Mouse (Mus musculus): ENCODE results near the gene Cox14.
"Not testable (repeated sequence)": the region's sequence is repeated elsewhere in the genome, so short reads cannot be mapped to it uniquely, and the experiment has no call there.

Gene Cox14

DNA sequence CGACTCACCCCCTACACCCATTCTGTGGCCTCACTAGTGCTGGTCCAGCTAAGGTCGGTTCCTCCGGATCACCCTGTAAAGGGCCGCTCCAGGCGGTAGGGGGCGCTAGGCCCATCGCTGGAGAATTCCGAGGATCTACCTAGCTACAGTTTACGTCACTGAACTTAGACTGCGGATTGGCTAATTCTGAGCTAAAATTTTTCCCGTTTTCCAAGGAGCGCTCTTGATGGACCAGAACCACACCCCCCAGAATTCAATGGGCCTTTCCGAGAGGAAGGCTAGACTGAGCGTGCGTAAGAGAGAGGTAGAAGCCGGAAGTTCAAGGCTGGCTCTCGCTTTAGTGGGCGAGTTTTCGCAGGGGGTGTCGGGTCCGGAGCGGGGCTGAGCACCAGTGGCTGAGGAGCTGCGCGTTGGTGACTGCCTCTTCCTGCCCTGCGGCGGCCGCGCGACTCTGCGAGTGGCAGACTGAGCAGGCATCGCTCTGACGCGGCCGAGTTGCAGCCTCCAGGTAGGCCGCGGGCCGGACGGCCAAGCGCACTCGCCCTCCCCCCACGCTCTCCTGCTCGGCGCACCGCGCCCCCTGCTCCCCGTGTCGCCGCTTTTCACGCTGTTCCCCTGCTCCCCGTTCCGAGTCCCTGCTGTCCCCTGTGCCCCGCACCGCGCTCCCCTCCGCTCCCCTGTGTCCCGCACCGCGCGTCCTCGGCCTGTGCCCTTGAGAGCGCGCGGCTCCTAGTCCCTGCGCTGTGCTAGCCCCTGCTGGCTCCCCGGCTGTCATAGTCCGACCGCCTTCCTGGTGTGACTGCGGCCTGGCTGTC, at the start of gene Cox14:
TSS of gene Cox14 (plus strand) at position 278 of the 815 bp plus-strand sequence.
- in situ Hi-C loops (cut with MboI, MseI): loop anchor here in 1 of 2 experiments (5.0 kb wide), 1 partner anchor 47 kb away; the partner anchor contains the start of gene Cers5

DNA sequence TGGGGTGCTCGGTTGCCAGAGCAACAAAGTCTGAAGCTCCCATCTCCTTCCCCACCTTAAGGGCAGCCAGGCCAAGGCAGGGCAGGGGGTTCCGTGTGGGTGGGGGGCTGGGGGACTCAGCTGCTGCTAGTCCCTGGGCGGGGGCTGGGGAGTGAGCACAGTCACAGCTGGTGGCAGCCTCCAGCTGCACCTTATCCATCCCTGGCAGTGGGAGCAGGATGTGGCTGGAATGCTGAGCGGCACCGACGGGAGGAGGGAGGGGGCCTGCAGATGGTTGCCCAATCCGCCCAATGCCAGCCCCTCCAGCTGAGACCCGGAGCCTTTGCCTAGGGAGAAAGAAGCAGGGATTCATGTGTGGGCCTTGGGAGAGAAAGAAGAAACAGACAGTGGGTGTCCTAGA, 48.3 kb upstream of the Cox14 start:
- in situ Hi-C loops (cut with MboI, MseI): loop anchor here in 1 of 2 experiments (10.0 to 25.0 kb wide), 2 partner anchors 182 to 1185 kb away; partner anchors contain the start of gene Scn8a

DNA sequence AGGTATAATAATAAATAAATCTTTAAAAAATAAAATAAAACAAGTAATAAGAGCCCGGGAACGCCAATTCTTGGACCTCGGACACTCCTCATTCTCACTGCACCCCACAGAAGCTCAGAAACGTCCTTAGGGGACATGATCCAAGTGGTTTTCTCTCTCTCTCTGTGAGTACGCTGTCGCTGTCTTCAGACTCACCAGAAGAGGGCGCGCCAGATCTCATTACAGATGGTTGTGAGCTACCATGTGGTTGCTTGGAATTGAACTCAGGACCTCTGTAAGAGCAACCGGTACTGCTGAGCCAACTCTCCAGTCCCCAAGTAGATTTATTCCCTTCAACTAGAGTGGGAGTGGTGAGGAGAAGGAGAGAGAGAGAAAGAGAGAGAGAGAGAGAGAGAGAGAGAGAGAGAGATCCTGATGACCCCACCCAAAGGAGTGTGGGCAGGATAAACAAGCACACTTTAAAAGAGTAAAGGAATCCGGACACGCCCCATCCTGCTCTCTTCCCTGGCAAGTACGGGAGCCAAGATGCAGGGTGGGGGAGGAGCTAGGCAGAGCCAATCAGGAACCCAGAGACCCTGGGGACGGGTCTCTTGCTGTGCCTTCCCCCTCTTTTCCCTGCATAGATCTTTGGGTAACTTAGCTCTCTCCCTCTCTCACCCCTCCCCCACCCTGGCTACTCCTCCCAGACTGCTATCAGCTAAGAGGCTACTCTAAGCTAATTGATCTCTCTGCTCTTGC, 47.2 kb upstream of the Cox14 start:
- in situ Hi-C loops (cut with MboI, MseI): loop anchor here in 1 of 2 experiments (10.0 to 25.0 kb wide), 2 partner anchors 183 to 1184 kb away; partner anchors contain the start of gene Scn8a

DNA sequence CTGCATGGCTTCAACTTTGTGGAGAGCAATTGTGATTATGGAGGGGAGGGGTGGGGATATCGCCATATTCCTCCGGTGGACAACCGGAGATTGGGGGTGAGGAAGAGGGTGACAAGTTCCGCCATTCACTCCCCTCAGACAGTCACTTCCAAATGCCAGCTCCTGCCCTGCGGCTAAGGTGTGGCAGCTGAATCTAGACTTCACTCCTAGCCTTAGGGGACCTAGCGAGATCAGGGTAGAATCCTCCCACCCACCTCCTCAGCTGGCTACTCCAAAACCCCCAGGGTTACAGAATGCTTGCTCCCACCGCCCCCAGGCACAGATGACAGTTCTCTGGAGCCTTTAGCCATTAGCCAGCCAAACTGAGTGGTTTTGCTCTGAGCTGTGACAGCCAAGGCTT, 46.4 kb upstream of the Cox14 start:
- in situ Hi-C loops (cut with MboI, MseI): loop anchor here in 1 of 2 experiments (10.0 to 25.0 kb wide), 2 partner anchors 184 to 1183 kb away; partner anchors contain the start of gene Scn8a

- in situ Hi-C loops (cut with MboI, MseI): loop anchor here in 1 of 2 experiments (25.0 kb wide), 1 partner anchor 1179 kb away; the partner anchor contains the start of gene Scn8a
Observed at GRCm38 (mm10) chr15:99682880-99683279, 42.5 kb upstream of the Cox14 start.

DNA sequence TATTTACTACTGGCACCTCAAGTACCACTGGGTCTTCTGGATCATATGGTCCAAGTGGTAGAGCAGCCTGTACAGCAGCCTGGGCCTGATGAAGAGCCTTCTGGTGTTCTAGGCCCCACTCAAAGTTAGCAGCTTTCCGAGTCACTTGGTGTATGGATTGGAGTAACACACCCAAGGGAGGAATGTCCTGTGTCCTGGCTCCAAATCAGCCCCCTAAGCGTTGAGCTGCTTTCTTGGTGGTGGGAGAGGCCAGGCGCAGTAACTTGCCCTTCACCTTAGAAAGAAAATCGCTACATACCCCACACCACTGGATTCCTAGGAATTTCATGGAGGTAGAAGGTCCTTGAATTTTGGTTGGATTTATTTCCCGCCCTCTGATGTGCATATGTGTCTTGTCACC, 41.3 kb upstream of the Cox14 start:
- in situ Hi-C loops (cut with MboI, MseI): loop anchor here in 1 of 2 experiments (25.0 kb wide), 1 partner anchor 1178 kb away; the partner anchor contains the start of gene Scn8a

GRCm38 (mm10) chr15:99688712-99689111, 36.7 kb upstream of the Cox14 start:
- in situ Hi-C loops (cut with MboI, MseI): loop anchor here in 1 of 2 experiments (25.0 kb wide), 1 partner anchor 1174 kb away; the partner anchor contains the start of gene Scn8a

DNA sequence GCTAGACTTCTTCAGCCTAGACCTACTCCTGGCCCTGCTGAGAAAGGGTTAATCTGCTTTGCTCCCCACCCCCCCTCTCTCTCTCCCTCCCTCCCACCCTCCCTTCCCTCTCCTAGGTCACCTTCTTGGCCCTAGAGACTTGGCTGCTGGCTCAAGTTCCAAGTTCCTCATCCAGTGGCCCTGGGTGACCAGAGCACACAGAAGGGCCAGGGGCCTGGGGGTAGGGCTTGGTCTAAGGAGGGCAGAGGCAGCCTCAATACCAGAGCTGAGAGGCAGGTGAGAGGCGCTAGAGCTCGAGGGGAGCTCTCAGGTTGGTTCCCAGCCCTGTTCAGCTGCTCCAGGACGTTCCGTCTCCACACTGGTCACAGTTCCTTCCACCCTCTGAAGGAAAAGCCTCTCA, 34.5 kb upstream of the Cox14 start:
- in situ Hi-C loops (cut with MboI, MseI): loop anchor here in 1 of 2 experiments (25.0 kb wide), 1 partner anchor 1171 kb away; the partner anchor contains the start of gene Scn8a

- in situ Hi-C loops (cut with MboI, MseI): loop anchor here in 1 of 2 experiments (25.0 kb wide), 1 partner anchor 1170 kb away; the partner anchor contains the start of gene Scn8a
Observed at GRCm38 (mm10) chr15:99691976-99692375, 33.4 kb upstream of the Cox14 start.

- in situ Hi-C loops (cut with MboI, MseI): loop anchor here in 1 of 2 experiments (25.0 kb wide), 1 partner anchor 1165 kb away; the partner anchor contains the start of gene Scn8a
Observed at GRCm38 (mm10) chr15:99697309-99697708, 28.1 kb upstream of the Cox14 start.

- in situ Hi-C loops (cut with MboI, MseI): loop anchor here in 1 of 2 experiments (25.0 kb wide), 1 partner anchor 1164 kb away; the partner anchor contains the start of gene Scn8a
Observed at GRCm38 (mm10) chr15:99698533-99699085, 26.8 kb upstream of the Cox14 start.

DNA sequence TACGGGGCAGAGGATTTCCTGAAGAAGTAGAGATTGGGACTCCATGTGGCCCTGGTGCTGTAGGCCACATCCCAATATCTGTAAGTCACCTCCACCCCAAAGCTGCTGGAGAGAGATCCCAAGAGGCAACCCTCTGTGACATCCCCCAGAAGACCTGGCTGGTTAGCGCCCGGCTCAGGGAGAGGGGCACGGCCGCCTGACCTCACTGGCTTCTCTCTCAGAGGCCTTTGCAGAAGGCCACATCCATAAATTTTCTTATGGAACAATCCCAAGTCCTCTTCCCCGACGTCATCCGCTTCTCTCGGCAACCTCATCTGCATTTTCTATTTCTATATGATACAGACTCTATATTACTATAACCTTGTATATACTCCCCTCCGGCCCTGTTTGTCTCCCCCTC, 25.7 kb upstream of the Cox14 start:
- in situ Hi-C loops (cut with MboI, MseI): loop anchor here in 1 of 2 experiments (25.0 kb wide), 1 partner anchor 1163 kb away; the partner anchor contains the start of gene Scn8a

- in situ Hi-C loops (cut with MboI, MseI): no loop called here
Observed at GRCm38 (mm10) chr15:99700219-99701106, 25.0 kb upstream of the Cox14 start.

- in situ Hi-C loops (cut with MboI, MseI): not testable (repeated sequence)
Observed at GRCm38 (mm10) chr15:99701640-99701998, 23.8 kb upstream of the Cox14 start.

GRCm38 (mm10) chr15:99701999-99702900, 23.2 kb upstream of the Cox14 start, which contains the start of gene Smarcd1:
Gene Smarcd1, plus strand, starts transcription at chr15:99702129.
- in situ Hi-C loops (cut with MboI, MseI): no loop called here

- in situ Hi-C loops (cut with MboI, MseI): no loop called here
Observed at GRCm38 (mm10) chr15:99703104-99703503, 22.3 kb upstream of the Cox14 start.

DNA sequence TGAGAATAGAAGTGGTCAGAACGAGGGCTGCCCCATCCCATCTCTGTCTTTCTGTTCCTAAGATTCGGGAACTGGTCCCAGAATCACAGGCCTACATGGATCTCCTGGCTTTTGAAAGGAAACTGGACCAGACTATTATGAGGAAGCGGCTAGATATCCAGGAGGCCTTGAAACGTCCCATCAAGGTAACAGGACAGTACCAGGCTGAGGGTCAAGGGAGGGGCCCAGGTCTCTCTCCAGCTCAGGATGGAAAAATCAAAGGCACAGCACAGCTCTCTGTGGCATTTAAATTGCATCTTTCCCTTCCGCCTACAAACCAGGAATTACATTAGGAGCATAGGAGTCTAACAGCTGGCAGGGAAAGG, 21.8 kb upstream of the Cox14 start:
- in situ Hi-C loops (cut with MboI, MseI): no loop called here

DNA sequence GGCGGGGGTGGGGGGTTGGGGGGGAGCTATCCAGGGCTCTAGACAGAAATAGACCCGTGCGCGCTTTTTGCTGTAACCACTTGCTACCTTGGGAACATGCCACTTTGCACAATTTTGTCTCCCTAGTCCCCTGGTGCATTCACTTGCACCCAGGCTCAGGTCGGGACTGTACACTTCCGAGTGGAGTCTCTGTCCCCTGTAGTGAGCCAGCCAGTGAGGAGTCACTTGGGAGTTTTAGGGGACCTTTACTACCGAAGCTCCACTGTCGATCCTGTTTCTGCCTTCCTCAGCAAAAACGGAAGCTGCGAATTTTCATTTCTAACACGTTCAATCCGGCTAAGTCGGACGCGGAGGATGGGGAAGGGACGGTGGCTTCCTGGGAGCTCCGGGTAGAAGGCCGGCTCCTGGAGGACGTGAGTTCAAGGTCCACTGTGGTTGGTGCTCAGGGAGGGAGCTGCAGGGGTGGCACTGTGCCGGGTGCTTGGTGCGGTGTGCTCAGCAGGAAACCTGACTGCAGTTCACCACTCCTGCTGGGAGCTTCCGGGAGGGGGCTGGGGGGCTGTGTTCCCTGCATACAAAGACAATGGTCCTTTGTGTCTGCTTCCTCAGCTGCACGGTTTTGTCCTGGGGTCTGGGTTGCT, 21.3 kb upstream of the Cox14 start:
- in situ Hi-C loops (cut with MboI, MseI): no loop called here

DNA sequence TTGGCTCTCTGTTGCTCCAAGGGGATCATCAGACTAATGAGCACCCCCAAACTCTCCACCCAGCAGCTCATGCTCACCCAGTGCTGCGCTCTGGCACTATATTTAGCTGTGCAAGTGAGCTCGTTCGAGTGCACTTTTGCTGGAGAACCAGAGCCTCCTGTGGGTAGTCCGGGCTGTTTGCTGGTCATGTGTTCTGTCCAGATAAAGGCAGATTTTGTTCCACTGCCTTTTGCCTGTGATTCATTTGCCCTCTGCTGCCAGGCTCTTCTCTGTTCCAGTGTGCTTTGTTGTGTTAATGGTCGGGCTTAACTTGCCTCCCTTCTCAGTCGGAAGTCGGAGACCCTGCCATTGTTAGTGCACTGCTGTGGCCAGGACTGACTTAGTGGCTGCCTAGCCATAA, 20.5 kb upstream of the Cox14 start:
- in situ Hi-C loops (cut with MboI, MseI): no loop called here
